Mouse (Mus musculus) forebrain, postnatal 0 days (tissue): ENCODE measurements around the gene Vipr2. TPM values are rescaled to one million over a fixed set of nuclear protein-coding genes. Genes with fewer than 3 reads are reported as not detected.

Experiments used
- ATAC-seq: fragments of 200-750 bp; cut with Nextera tagmentation; 2 replicates; pipeline ENCODE4 v1.8.0; 2017; ENCODE audit warnings: mild to moderate bottlenecking, moderate library complexity
- DNase-seq: peaks from one replicate; pipeline ENCODE4 v3.0.0-alpha.2; 2015
- H3K27ac ChIP-seq: fragments of 300-500 bp; sonication (generic); 2 replicates; pipeline ENCODE4 v1.5.1; 2014; ENCODE audit warnings: low read depth, mild to moderate bottlenecking, antibody characterized with exemption, low read length, moderate library complexity, mixed read lengths
- H3K27me3 ChIP-seq: fragments of 300-500 bp; sonication (generic); 2 replicates; pipeline ENCODE4 v1.6.1; 2014; ENCODE audit warnings: mild to moderate bottlenecking, low read length, mixed read lengths; ENCODE audit not compliant: insufficient read depth
- H3K36me3 ChIP-seq: fragments of 300-500 bp; sonication (generic); 2 replicates; pipeline ENCODE4 v1.6.1; 2014; ENCODE audit warnings: mild to moderate bottlenecking, moderate library complexity; ENCODE audit not compliant: insufficient read depth
- H3K4me1 ChIP-seq: fragments of 300-500 bp; sonication (generic); 2 replicates; pipeline ENCODE4 v1.6.1; 2014; ENCODE audit warnings: antibody characterized with exemption; ENCODE audit not compliant: insufficient read depth
- H3K4me2 ChIP-seq: fragments of 300-500 bp; sonication (generic); 2 replicates; pipeline ENCODE4 v1.6.1; 2014; ENCODE audit warnings: low read depth, mild to moderate bottlenecking, moderate library complexity
- H3K4me3 ChIP-seq: fragments of 300-500 bp; sonication (generic); 2 replicates; pipeline ENCODE4 v1.5.1; 2014; ENCODE audit warnings: low read depth, low read length, mixed read lengths
- H3K9ac ChIP-seq: fragments of 300-500 bp; sonication (generic); 2 replicates; pipeline ENCODE4 v1.6.1; 2014; ENCODE audit warnings: mild to moderate bottlenecking
- H3K9me3 ChIP-seq: fragments of 300-500 bp; sonication (generic); 2 replicates; pipeline ENCODE4 v1.6.1; 2016; ENCODE audit warnings: low read length
- CTCF ChIP-seq: sonication (generic); IDR thresholded peaks from 2 replicates; pipeline ENCODE4 v1.5.1; 2016; ENCODE audit warnings: antibody characterized with exemption, control low read depth, low read depth
- WGBS: fragments of 180-500 bp; shearing (Covaris S2); extraction: QIAGEN DNeasy Blood & Tissue Kit; methylation state at CpG from one replicate; pipeline ENCODE4 v1.1.7; 2014; 5-methylcytosine and 5-hydroxymethylcytosine counted together
- polyA plus RNA-seq: library from polyadenylated mRNA; unstranded; fragments of >200 nt; fragmentation: Nextera tagmentation; extraction: Ambion mirVana; gene quantifications from 2 replicates; pipeline ENCODE4 v1.2.1, GENCODE M21; 2015
- total RNA-seq: library from RNA; depleted of rRNA; stranded (reverse); fragments of >200 nt; gene quantifications from 2 replicates; pipeline ENCODE4 v1.2.3, GENCODE M21; 2014

Gene Vipr2
- total and polyA plus RNA-seq, 2 experiments from 2014 or later = 0.69 to 2.7 TPM

DNA sequence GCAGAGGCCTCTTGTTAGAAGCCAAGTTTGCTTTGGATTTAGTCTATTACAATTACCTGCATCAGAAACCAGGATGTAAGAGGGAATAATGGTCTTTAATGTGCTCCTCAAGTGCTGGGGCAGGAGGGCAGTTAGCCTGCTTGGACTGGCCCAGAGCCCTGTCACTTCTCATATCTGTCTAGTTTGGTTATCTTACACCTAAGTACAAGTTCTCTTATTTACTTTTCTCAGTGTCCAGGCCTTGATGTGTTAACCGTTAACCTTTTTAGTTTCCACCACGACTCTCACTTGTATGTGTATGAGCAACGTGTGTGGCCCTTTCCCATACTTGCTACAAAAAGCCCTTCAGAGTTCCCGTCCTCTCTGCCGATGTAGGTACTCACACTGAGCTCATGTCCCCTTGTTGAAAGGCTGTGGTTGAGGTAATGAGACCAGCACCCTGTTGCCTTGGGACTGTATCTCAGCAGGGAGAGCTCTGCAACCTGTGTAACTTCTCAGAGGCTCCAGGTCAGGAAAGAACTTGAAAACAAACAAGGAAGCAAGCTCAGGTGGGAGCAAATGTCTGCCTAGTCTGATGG is 39.9 kb downstream of the Vipr2 start:
- Histone ChIP-seq H3K4me2 (no peak overlapping the region), H3K27ac (no peak overlapping the region), H3K9me3 (no peaks in the 10 kb centered on the region), H3K4me3 (no peak overlapping the region), H3K4me1 (no peaks in the 10 kb centered on the region), H3K36me3 (no peaks in the 10 kb centered on the region), H3K27me3 (no peaks in the 10 kb centered on the region), H3K9ac (no peak overlapping the region)
- no peak for TF ChIP-seq CTCF
- DNase-seq (no peak), ATAC-seq (no peak)
- WGBS = 77% methylated on average over 5 of the region's 5 CpGs

DNA sequence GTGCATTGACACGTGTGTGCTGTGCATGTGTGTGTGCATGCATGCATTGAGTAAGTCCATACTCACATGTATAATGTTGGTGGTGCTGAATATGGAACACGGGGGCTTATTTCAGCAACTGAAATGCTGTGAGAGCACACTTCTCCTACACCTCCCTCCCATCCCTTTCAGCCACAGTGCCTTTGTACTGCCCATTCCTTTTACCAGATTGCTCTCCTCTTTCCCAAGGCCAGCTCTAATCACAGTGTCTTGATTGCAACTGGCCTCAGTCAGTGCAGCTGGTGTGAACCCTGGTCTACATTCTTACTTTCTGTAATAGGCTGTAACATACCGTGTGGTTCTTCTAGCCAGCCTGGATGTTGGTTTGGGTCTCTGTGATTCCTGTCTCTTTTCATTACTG is 41.5 kb downstream of the Vipr2 start:
- 83% methylated on average over 3 of the region's 3 CpGs for WGBS
- H3K9ac ChIP-seq = no peak overlapping the region
- H3K4me1 ChIP-seq = no peaks in the 10 kb centered on the region
- no peaks in the 10 kb centered on the region for H3K36me3 ChIP-seq
- no peak overlapping the region for H3K4me3 ChIP-seq
- ATAC-seq = no peak
- no peak for TF ChIP-seq CTCF
- no peaks in the 10 kb centered on the region for H3K9me3 ChIP-seq
- no peak overlapping the region for H3K27ac ChIP-seq
- DNase-seq = no peak
- no peak overlapping the region for H3K4me2 ChIP-seq
- H3K27me3 ChIP-seq = no peaks in the 10 kb centered on the region

DNA sequence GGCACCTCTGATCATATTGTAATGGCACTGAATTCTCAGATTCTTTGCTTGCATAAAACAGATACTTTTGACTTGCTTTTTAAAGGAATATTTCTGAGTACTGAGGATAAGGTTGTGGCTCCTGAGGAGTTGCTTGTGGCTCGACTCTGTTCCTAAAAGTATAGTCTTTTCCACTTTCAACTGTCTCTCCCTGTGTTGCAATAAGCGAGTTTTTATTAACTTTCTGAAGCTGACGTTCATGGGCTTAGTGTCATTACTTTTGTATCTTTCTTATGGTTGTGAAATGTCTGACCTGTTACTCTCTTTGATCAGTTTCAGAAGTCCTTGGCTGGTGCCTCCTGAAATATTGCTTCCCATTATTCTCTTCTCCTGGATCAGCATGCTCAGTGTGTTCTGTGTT is 46.3 kb downstream of the Vipr2 start:
- Histone ChIP-seq H3K4me2 (no peak overlapping the region), H3K36me3 (no peaks in the 10 kb centered on the region), H3K9me3 (0 out of 2 replicates have a peak, but pooled peaks cover 2% of the 10 kb centered on the region), H3K27ac (no peak overlapping the region), H3K27me3 (no peaks in the 10 kb centered on the region), H3K9ac (no peak overlapping the region), H3K4me3 (no peak overlapping the region), H3K4me1 (no peaks in the 10 kb centered on the region)
- DNase-seq = no peak
- no peak for ATAC-seq
- TF ChIP-seq CTCF = no peak
- whole genome bisulfite sequencing = 88% methylated on average over 3 of the region's 3 CpGs

DNA sequence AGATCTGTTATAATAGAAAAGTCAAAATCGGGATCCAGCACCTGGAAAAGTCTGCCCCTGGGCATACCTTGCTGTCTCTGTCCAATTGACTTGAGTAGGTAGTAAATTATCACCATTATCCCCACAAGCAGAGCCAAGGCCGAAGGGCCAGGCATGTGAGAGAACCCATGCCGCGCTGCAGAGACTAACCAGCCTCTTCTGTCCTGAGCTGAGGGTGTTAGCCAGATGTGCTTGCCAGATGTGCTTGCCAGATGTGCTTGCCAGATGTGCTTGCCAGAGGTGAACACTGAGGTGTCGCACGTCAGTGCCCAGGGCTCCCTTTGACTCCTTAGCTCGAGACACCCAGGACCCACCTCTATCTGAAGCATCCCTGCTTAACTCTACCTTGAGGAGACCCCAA is 53.4 kb downstream of the Vipr2 start:
- no peak for ATAC-seq
- Histone ChIP-seq H3K4me2 (no peak overlapping the region), H3K9ac (no peak overlapping the region), H3K4me3 (no peak overlapping the region), H3K9me3 (0 out of 2 replicates have a peak, but pooled peaks cover 2% of the 10 kb centered on the region), H3K36me3 (no peaks in the 10 kb centered on the region), H3K27me3 (no peaks in the 10 kb centered on the region), H3K4me1 (no peaks in the 10 kb centered on the region), H3K27ac (no peak overlapping the region)
- no peak for DNase-seq
- 93% methylated on average over 7 of the region's 7 CpGs for WGBS
- TF ChIP-seq CTCF = no peak

DNA sequence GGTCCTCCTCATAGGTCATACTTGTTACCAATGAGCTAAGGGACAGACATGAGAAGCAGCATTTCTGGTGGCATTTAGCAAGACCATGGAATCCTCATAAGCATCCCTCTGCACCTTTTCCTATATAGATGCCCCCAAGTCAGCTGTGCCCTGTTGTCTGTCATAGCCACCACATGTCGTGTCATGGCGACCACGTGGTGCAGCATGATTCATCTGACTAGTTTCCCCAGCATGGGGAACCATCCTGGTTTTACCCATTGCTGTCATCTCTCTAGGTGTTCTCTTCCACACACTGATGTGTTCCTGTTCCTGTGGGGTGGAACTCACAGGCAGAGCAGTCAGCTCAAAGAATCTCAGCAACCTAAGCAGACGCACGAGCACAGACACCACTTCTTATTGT is 55.4 kb downstream of the Vipr2 start:
- Histone ChIP-seq H3K27me3 (no peaks in the 10 kb centered on the region), H3K4me1 (no peaks in the 10 kb centered on the region), H3K9ac (no peak overlapping the region), H3K4me2 (no peak overlapping the region), H3K36me3 (no peaks in the 10 kb centered on the region), H3K27ac (no peak overlapping the region), H3K9me3 (no peaks in the 10 kb centered on the region), H3K4me3 (no peak overlapping the region)
- WGBS = 92% methylated on average over 5 of the region's 5 CpGs
- DNase-seq = no peak
- TF ChIP-seq CTCF = no peak
- no peak for ATAC-seq

DNA sequence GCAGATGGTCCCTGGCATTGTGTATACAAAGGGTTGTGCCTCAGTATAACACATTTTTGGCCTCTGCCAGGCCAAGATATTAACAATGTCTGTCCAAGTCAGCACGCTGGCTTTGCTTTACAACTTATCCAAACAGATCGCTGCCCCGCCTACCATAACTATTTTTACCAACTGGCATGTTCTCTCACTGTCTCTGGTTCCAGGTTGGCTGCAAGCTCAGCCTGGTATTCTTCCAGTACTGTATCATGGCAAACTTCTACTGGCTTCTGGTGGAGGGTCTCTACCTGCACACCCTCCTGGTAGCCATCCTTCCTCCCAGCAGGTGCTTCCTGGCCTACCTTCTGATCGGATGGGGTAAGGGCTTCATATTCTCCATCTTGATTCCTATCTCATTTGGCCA is 58.4 kb downstream of the Vipr2 start:
- no peak for TF ChIP-seq CTCF
- 91% methylated on average over 4 of the region's 4 CpGs for WGBS
- Histone ChIP-seq H3K9me3 (no peaks in the 10 kb centered on the region), H3K9ac (no peak overlapping the region), H3K4me1 (no peaks in the 10 kb centered on the region), H3K4me2 (no peak overlapping the region), H3K27ac (no peak overlapping the region), H3K4me3 (no peak overlapping the region), H3K36me3 (no peaks in the 10 kb centered on the region), H3K27me3 (no peaks in the 10 kb centered on the region)
- ATAC-seq (no peak), DNase-seq (no peak)

DNA sequence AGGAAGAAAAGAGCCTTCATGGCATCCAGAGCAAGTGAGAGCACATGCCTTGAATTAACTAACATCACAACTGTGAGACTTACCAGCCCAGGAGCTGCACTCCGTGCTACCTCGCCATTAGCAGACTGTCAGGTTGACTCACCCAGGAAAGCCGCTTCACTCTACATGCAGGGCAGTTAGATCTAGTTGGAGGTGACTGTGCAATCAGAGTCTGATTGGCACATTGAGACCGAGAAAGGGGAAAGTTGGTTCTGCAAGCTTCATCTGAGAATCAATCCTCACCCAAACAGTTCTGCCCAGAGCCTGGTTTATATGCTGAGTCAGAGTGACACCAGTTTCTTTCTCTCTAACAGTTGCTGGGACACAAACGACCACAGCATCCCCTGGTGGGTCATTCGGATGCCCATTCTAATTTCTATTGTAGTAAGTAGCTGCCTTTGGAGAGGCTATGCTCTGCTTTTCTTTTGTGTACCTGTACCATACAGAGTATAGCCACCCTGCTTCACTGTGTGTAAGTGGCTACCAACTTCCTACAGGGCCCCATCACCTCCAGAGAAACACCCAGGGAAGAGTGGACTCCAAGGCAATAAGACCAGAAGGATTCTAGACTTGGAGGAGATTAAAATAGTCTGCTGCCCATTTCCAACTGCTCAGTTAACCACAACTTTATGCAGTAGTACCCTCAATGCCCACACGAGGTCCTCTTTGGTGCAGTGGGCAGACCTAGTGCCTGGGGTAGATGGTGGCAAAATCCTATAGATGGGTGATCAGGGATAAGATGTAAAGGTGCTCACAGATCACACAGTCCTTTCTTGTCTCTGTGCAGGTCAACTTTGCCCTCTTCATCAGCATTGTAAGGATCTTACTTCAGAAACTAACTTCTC is 61.0 kb downstream of the Vipr2 start:
- Histone ChIP-seq H3K4me3 (no peak overlapping the region), H3K27ac (no peak overlapping the region), H3K9me3 (no peaks in the 10 kb centered on the region), H3K4me2 (no peak overlapping the region), H3K4me1 (no peaks in the 10 kb centered on the region), H3K9ac (no peak overlapping the region), H3K27me3 (no peaks in the 10 kb centered on the region), H3K36me3 (no peaks in the 10 kb centered on the region)
- DNase-seq (no peak), ATAC-seq (no peak)
- no peak for TF ChIP-seq CTCF
- 69% methylated on average over 7 of the region's 7 CpGs for WGBS
